Mouse (Mus musculus): ENCODE results near the gene Kif19a. TPM values are rescaled to one million over a fixed set of nuclear protein-coding genes. Genes with fewer than 3 reads are reported as not detected.
A peak's percentile ranks its signal among the peaks of the same experiment; 100 is the strongest.

Gene Kif19a
- polyA plus RNA-seq, 1 experiment from 2014 or later, result 0.11 TPM

DNA sequence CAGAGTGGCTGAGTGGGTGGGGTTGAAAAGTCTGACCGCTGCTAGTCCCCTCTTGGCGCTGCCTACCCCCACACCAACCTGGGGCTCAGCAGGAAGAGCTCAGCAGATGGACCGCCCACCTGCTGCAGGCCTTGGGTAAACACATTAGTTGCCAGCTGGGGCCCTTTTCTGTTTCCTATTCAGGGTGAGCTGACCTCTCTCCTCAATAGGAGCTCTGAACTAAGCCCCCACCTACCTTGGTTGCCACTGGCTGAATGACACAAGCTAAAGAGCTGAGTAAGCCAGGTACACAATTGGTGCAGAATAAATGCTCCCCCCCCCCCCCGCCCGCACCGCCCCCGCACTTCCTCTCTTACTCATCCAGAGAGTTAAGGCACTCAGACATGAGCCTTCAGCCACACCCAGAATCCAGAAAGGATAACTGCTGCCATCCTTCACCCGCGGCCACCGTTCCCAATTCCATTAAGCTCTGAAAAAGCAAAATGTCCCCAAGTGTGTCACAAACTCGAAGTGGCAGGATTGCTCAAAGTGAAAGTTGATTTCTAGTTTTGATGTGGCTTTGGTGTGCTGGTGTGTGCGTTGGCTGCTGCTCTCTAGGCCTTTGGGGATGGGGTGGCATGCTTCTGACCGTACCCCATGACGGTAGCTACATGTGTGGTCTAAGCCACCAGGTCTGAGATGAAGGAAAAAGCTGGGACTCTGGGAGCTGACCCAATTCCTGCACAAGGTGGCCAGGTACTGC lies 42.7 kb downstream of the Kif19a start:
- 38% methylated on average over 14 of the region's 14 CpGs for WGBS
- Histone ChIP-seq H3K4me3 (replicated peaks; ENCODE audit: low read depth, low read length) (no peak overlapping the region), H3K4me2 (ENCODE audit: low read length) (no peak overlapping the region), H3K4me1 (replicated peaks; ENCODE audit: insufficient read depth, low read length) (0 out of 2 replicates have a peak, but pooled peaks cover 1% of the 10 kb centered on the region), H3K27ac (no peak overlapping the region), H3K9me3 (replicated peaks; ENCODE audit: low read length) (no peaks in the 10 kb centered on the region), H3K9ac (ENCODE audit: low read depth, low read length) (no peak overlapping the region), H3K36me3 (ENCODE audit: insufficient read depth, low read length) (no peaks in the 10 kb centered on the region), H3K27me3 (ENCODE audit: insufficient read depth, low read length) (no peaks in the 10 kb centered on the region)
- ATAC-seq (replicated peaks; ENCODE audit: low FRiP score, low read depth) (no peak), DNase-seq (ENCODE audit: low spot score) (no peak)
- TF ChIP-seq CTCF (IDR thresholded peaks at IDR 0.05; ENCODE audit: low read depth), result no peak

DNA sequence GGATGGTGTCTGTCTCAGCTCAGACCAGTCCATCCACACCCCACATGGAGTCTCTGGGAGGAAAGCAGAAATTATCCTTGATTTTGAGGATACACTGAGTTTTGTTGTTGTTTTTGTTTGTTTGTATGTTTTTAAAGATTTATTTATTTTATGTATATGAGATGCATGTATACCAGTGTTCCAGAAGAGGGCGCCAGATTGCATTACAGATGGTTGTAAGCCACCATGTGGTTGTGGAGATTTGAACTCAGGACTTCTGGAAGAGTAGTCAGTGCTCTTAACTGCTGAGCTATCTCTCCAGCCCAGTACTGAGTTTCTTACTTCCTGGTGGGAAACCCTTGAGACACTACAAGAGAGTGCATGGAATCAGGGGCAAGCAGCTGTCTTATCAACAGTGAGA lies 44.2 kb downstream of the Kif19a start:
- no peaks in the 10 kb centered on the region for H3K27me3 ChIP-seq (ENCODE audit: insufficient read depth, low read length)
- peak; percentile 55 for TF ChIP-seq CTCF (IDR thresholded peaks at IDR 0.05; ENCODE audit: low read depth)
- H3K9ac ChIP-seq (ENCODE audit: low read depth, low read length), result no peak overlapping the region
- DNase-seq (ENCODE audit: low spot score) (no peak), ATAC-seq (replicated peaks; ENCODE audit: low FRiP score, low read depth) (no peak)
- no peaks in the 10 kb centered on the region for H3K36me3 ChIP-seq (ENCODE audit: insufficient read depth, low read length)
- no peaks in the 10 kb centered on the region for H3K9me3 ChIP-seq (replicated peaks; ENCODE audit: low read length)
- 91% methylated on average over 1 of the region's 1 CpGs for WGBS
- no peak overlapping the region for H3K4me3 ChIP-seq (replicated peaks; ENCODE audit: low read depth, low read length)
- no peak overlapping the region for H3K27ac ChIP-seq
- no peak overlapping the region for H3K4me2 ChIP-seq (ENCODE audit: low read length)
- no peaks in the 10 kb centered on the region for H3K4me1 ChIP-seq (replicated peaks; ENCODE audit: insufficient read depth, low read length)

DNA sequence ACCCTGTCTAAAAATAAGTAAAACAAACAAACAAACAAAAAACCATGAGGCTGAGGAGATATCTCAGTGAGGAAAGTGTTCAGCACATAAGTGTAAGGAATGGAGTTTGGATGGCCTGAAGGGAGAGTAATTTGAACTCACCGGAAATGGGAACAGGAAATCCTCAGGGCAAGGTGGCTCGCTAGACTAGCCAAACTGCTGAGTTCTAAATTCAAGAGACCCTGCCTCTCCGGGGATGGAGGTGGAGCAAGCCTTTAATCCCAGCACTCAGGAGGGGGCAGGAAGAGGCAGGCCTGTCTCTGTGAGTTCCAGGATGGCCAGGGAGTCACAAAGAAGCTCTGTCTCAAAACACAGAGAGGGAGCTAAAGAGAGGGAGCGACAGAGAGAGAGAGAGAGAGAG lies 45.2 kb downstream of the Kif19a start:
- WGBS, result 16% methylated on average over 4 of the region's 4 CpGs
- DNase-seq (ENCODE audit: low spot score) (no peak), ATAC-seq (replicated peaks; ENCODE audit: low FRiP score, low read depth) (no peak)
- no peak for TF ChIP-seq CTCF (IDR thresholded peaks at IDR 0.05; ENCODE audit: low read depth)
- Histone ChIP-seq H3K9ac (ENCODE audit: low read depth, low read length) (no peak overlapping the region), H3K27me3 (ENCODE audit: insufficient read depth, low read length) (no peaks in the 10 kb centered on the region), H3K4me1 (replicated peaks; ENCODE audit: insufficient read depth, low read length) (no peaks in the 10 kb centered on the region), H3K4me3 (replicated peaks; ENCODE audit: low read depth, low read length) (no peak overlapping the region), H3K4me2 (ENCODE audit: low read length) (no peak overlapping the region), H3K27ac (no peak overlapping the region), H3K36me3 (ENCODE audit: insufficient read depth, low read length) (no peaks in the 10 kb centered on the region), H3K9me3 (replicated peaks; ENCODE audit: low read length) (no peaks in the 10 kb centered on the region)

DNA sequence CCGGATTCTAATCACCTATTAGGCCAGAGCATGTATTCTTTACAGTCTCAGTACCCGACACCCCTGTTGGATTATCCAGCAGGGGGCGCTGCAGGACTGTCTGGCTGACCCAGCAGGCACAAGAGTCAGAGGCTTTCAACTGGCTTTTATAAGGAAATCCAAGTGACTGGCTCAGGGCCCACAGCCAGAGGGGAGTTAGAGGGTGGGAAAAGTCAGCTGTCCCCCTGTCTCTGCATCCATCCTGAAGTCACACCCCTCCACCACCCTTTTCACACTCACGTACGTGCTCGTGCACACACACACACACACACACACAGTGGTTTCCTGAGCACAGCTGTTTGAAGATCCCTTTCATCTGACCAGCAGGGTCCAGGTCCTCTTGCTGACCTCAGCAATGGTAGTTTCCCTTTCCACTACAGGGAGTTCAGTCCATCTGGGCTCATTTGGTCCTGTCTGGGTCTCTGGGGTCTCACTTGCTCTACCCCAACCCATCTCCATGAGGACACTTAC lies 47.6 kb downstream of the Kif19a start:
- no peak overlapping the region for H3K9ac ChIP-seq (ENCODE audit: low read depth, low read length)

DNA sequence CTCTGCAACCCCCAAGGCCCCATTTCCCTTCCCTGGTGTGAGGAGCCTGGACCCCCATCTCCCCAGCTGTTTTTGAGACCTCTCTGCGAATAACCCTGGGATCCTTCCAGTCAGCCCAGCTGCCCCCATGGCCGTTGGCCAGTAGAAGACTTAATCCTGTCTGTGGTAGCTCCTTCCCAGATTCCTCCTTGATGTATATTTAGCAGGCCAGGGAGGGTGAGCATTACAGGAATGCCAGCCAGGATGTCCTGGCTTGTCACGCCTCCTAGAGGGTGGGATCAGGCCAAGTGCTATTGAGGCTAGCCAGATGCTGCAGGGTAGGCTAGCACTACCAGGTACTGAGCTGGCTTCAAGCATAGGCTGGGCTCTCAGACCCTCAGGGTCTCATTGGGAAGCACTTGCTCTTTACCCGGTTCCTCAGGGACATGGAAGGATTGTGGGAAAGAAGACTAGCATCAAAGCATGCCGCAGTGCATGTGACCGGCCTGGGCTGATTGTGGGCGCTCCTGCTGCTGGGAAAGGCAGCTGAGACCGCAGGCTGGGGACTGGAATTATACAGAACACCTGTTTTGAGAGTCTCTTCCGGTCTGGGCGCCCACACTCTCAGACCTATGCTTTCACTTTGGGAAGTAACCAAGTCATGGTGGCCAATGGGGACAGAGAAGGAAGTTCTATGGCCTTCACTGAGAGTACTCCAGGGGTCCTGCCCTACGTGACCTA lies 49.8 kb downstream of the Kif19a start:
- ATAC-seq (replicated peaks; ENCODE audit: low FRiP score, low read depth) (no peak), DNase-seq (ENCODE audit: low spot score) (no peak)
- TF ChIP-seq CTCF (IDR thresholded peaks at IDR 0.05; ENCODE audit: low read depth), result no peak
- no peak overlapping the region for H3K4me3 ChIP-seq (replicated peaks; ENCODE audit: low read depth, low read length)
- 78% methylated on average over 11 of the region's 11 CpGs for WGBS
- H3K9me3 ChIP-seq (replicated peaks; ENCODE audit: low read length), result no peaks in the 10 kb centered on the region
- H3K27ac ChIP-seq, result no peak overlapping the region
- no peaks in the 10 kb centered on the region for H3K27me3 ChIP-seq (ENCODE audit: insufficient read depth, low read length)
- no peaks in the 10 kb centered on the region for H3K4me1 ChIP-seq (replicated peaks; ENCODE audit: insufficient read depth, low read length)
- H3K36me3 ChIP-seq (ENCODE audit: insufficient read depth, low read length), result no peaks in the 10 kb centered on the region
- H3K9ac ChIP-seq (ENCODE audit: low read depth, low read length), result no peak overlapping the region
- H3K4me2 ChIP-seq (ENCODE audit: low read length), result no peak overlapping the region

More for the DNA sequence above, 47.6 kb downstream of the Kif19a start:
- Histone ChIP-seq H3K4me1 (replicated peaks; ENCODE audit: insufficient read depth, low read length) (no peaks in the 10 kb centered on the region), H3K9me3 (replicated peaks; ENCODE audit: low read length) (no peaks in the 10 kb centered on the region), H3K27ac (no peak overlapping the region), H3K4me3 (replicated peaks; ENCODE audit: low read depth, low read length) (no peak overlapping the region), H3K36me3 (ENCODE audit: insufficient read depth, low read length) (no peaks in the 10 kb centered on the region), H3K4me2 (ENCODE audit: low read length) (no peak overlapping the region), H3K27me3 (ENCODE audit: insufficient read depth, low read length) (no peaks in the 10 kb centered on the region)
- DNase-seq (ENCODE audit: low spot score), result peak; percentile 94
- peak; percentile 98 for TF ChIP-seq CTCF (IDR thresholded peaks at IDR 0.05; ENCODE audit: low read depth)
- ATAC-seq (replicated peaks; ENCODE audit: low FRiP score, low read depth), result peak; percentile 52
- WGBS, result 5% methylated on average over 6 of the region's 6 CpGs

DNA sequence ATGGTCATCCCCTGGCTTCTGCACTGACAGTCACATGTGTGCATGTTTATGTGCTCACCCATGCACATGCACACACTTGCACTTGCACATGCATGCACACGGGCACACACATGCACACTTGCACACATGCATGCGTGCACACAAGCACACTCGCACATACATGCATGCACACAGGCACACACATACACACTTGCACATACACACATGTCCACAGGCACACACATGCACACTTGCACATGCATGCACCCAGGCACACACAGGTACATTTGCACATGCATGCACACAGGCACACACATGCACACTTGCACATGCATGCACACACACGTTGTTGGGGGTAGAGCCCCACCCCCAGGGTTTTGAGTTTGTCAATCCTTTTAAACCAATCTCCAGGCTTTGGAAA lies 51.7 kb downstream of the Kif19a start:
- no peaks in the 10 kb centered on the region for H3K36me3 ChIP-seq (ENCODE audit: insufficient read depth, low read length)
- H3K9ac ChIP-seq (ENCODE audit: low read depth, low read length), result no peak overlapping the region
- H3K4me3 ChIP-seq (replicated peaks; ENCODE audit: low read depth, low read length), result no peak overlapping the region
- DNase-seq (ENCODE audit: low spot score), result no peak
- no peaks in the 10 kb centered on the region for H3K4me1 ChIP-seq (replicated peaks; ENCODE audit: insufficient read depth, low read length)
- no peaks in the 10 kb centered on the region for H3K9me3 ChIP-seq (replicated peaks; ENCODE audit: low read length)
- H3K4me2 ChIP-seq (ENCODE audit: low read length), result no peak overlapping the region
- no peaks in the 10 kb centered on the region for H3K27me3 ChIP-seq (ENCODE audit: insufficient read depth, low read length)
- H3K27ac ChIP-seq, result no peak overlapping the region
- 94% methylated on average over 4 of the region's 4 CpGs for WGBS
- ATAC-seq (replicated peaks; ENCODE audit: low FRiP score, low read depth), result no peak
- no peak for TF ChIP-seq CTCF (IDR thresholded peaks at IDR 0.05; ENCODE audit: low read depth)

Data from kidney, postnatal 0 days (tissue).